Mouse (Mus musculus) MEL (cell line): ENCODE measurements at regions not wholly inside any gene's neighbourhood (a gene's known extent, or its start where the extent isn't known, plus 50 kb on each side); places are given as distances from the start of the nearest gene placed in this dataset.

ENCODE experiments used
- DNase-seq: peaks from one replicate; pipeline ENCODE4 v3.0.0; 2011; ENCODE audit warnings: low read depth, low spot score
- H3K27ac ChIP-seq: 2 replicates; pipeline ENCODE4 v1.5.1; 2012; ENCODE audit warnings: low read depth, mild to moderate bottlenecking, control low read depth, low read length, moderate library complexity; ENCODE audit not compliant: control insufficient read depth
- H3K27me3 ChIP-seq, 2 experiments: fragments of 150-350 bp in 1 of 2; sonication (generic) in 1 of 2; 2 replicates each; pipeline ENCODE4 v1.6.1; 2012; ENCODE audit warnings: low read length in 2 of 2, mild to moderate bottlenecking in 2 of 2, improper control_type of control experiment in 1 of 2, moderate library complexity in 1 of 2; ENCODE audit not compliant: insufficient read depth in 2 of 2, control insufficient read depth in 1 of 2
- H3K36me3 ChIP-seq, 2 experiments: 2 replicates each; pipeline ENCODE4 v1.6.1; 2012 to 2014; ENCODE audit warnings: low read length in 2 of 2, improper control_type of control experiment in 1 of 2, inconsistent platforms in 1 of 2, mild to moderate bottlenecking in 1 of 2; ENCODE audit not compliant: insufficient read depth in 2 of 2, control insufficient read depth in 1 of 2
- H3K4me1 ChIP-seq, 2 experiments: fragments of 150-350 bp in 1 of 2; sonication (generic) in 1 of 2; 2 replicates each; pipeline ENCODE4 v1.6.1; 2012; ENCODE audit warnings: low read length in 2 of 2, improper control_type of control experiment in 1 of 2, mild to moderate bottlenecking in 1 of 2; ENCODE audit not compliant: insufficient read depth in 2 of 2, control insufficient read depth in 1 of 2
- H3K4me3 ChIP-seq, 2 experiments: fragments of 150-350 bp in 1 of 2; sonication (generic) in 1 of 2; 2 replicates each; pipeline ENCODE4 v1.5.1; 2012; ENCODE audit warnings: low read depth in 2 of 2, low read length in 2 of 2, mild to moderate bottlenecking in 2 of 2, moderate library complexity in 2 of 2, control low read depth in 1 of 2, improper control_type of control experiment in 1 of 2; ENCODE audit not compliant: control insufficient read depth in 1 of 2, insufficient read depth in 1 of 2
- H3K79me2 ChIP-seq: 2 replicates; pipeline ENCODE4 v1.6.1; 2012; ENCODE audit warnings: mild to moderate bottlenecking, low read length, moderate library complexity; ENCODE audit not compliant: control insufficient read depth, poor library complexity, insufficient read depth
- H3K9ac ChIP-seq: 2 replicates; pipeline ENCODE4 v1.6.1; 2012; ENCODE audit warnings: low read depth, mild to moderate bottlenecking, control low read depth, low read length, moderate library complexity; ENCODE audit not compliant: control insufficient read depth, poor library complexity, severe bottlenecking
- H3K9me3 ChIP-seq: fragments of 150-350 bp; sonication (generic); replicated peaks from 2 replicates; pipeline ENCODE4 v1.6.1; 2012; ENCODE audit warnings: mild to moderate bottlenecking, low read length, improper control_type of control experiment, moderate library complexity; ENCODE audit not compliant: insufficient read depth
- CHD1 ChIP-seq: IDR thresholded peaks from 2 replicates; pipeline ENCODE4 v1.6.1; 2012; ENCODE audit warnings: low read depth, mild to moderate bottlenecking, inconsistent platforms, low read length, improper control_type of control experiment
- E2F4 ChIP-seq: IDR thresholded peaks from 2 replicates; pipeline ENCODE4 v1.6.1; 2011; ENCODE audit warnings: low read depth, low read length, improper control_type of control experiment, borderline replicate concordance
- ETS1 ChIP-seq: IDR thresholded peaks from 2 replicates; pipeline ENCODE4 v1.6.1; 2012; ENCODE audit warnings: low read depth, mild to moderate bottlenecking, inconsistent platforms, low read length, improper control_type of control experiment, moderate library complexity
- GABPA ChIP-seq: IDR thresholded peaks from 2 replicates; pipeline ENCODE4 v1.6.1; 2012; ENCODE audit warnings: low read depth, mild to moderate bottlenecking, inconsistent platforms, low read length, improper control_type of control experiment, moderate library complexity
- HCFC1 ChIP-seq: IDR thresholded peaks from 2 replicates; pipeline ENCODE4 v1.6.1; 2012; ENCODE audit warnings: low read depth, mild to moderate bottlenecking, inconsistent platforms, low read length, improper control_type of control experiment, moderate library complexity
- KAT2A ChIP-seq: conservative IDR thresholded peaks from 2 replicates; pipeline ENCODE4 v1.6.1; 2012; ENCODE audit warnings: low read depth, low read length, improper control_type of control experiment, inconsistent platforms
- MAFK ChIP-seq: IDR thresholded peaks from 2 replicates; pipeline ENCODE4 v1.6.1; 2011; ENCODE audit warnings: low read depth, mild to moderate bottlenecking, low read length, improper control_type of control experiment, borderline replicate concordance
- MEF2A ChIP-seq: IDR thresholded peaks from 2 replicates; pipeline ENCODE4 v1.6.1; 2014; ENCODE audit warnings: low read depth, mild to moderate bottlenecking, inconsistent platforms, low read length, improper control_type of control experiment; ENCODE audit not compliant: poor library complexity, insufficient replicate concordance, severe bottlenecking; ENCODE audit errors: extremely low read depth
- MXI1 ChIP-seq: IDR thresholded peaks from 2 replicates; pipeline ENCODE4 v1.6.1; 2011; ENCODE audit warnings: mild to moderate bottlenecking, low read depth, low read length, improper control_type of control experiment
- MYB ChIP-seq: IDR thresholded peaks from 2 replicates; pipeline ENCODE4 v1.6.1; 2011; ENCODE audit warnings: mild to moderate bottlenecking, low read depth, low read length, improper control_type of control experiment
- MYC ChIP-seq: IDR thresholded peaks from 2 replicates; pipeline ENCODE4 v1.6.1; 2011; ENCODE audit warnings: low read depth, mild to moderate bottlenecking, low read length, improper control_type of control experiment, moderate library complexity
- NELFE ChIP-seq: IDR thresholded peaks from 2 replicates; pipeline ENCODE4 v1.6.1; 2011; ENCODE audit warnings: low read depth, low read length, improper control_type of control experiment
- POLR2AphosphoS5 ChIP-seq: IDR thresholded peaks from 2 replicates; pipeline ENCODE4 v1.6.1; 2012; ENCODE audit warnings: low read depth, borderline replicate concordance, mild to moderate bottlenecking, inconsistent platforms, low read length, moderate library complexity, mixed read lengths
- RAD21 ChIP-seq: IDR thresholded peaks from 2 replicates; pipeline ENCODE4 v1.6.1; 2011; ENCODE audit warnings: mild to moderate bottlenecking, low read depth, low read length, improper control_type of control experiment
- SIN3A ChIP-seq: IDR thresholded peaks from 2 replicates; pipeline ENCODE4 v1.6.1; 2012; ENCODE audit warnings: low read length, improper control_type of control experiment, inconsistent platforms
- SMC3 ChIP-seq: IDR thresholded peaks from 2 replicates; pipeline ENCODE4 v1.6.1; 2011; ENCODE audit warnings: low read depth, low read length, improper control_type of control experiment
- USF1 ChIP-seq: IDR thresholded peaks from 2 replicates; pipeline ENCODE4 v1.6.1; 2014; ENCODE audit warnings: low read depth, mild to moderate bottlenecking, inconsistent platforms, low read length, improper control_type of control experiment, moderate library complexity
- ZMIZ1 ChIP-seq: IDR thresholded peaks from 2 replicates; pipeline ENCODE4 v1.6.1; 2012; ENCODE audit warnings: low read depth, mild to moderate bottlenecking, inconsistent platforms, low read length, improper control_type of control experiment, moderate library complexity

DNA sequence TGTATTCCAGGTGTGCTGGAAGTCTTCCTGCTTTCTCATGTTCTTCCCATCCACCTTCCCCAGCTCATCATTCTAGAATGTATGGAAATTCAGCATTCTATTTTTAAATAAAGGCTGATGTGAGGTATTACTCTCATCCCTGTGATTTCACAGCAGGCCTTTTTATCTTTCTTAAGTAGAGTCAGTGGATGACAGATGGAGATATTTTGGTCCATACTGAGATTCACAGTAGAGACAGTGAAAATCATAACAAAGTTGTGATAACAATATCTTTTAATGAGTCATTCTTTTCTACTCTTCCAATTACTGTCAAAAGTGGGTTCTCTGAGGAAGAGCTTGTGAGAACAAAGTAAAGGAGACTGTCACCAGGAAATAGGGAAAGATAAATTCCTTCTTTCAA, 132.4 kb downstream of the AI429214 start:
- H3K9me3 ChIP-seq, result no peaks in the 10 kb centered on the region
- no peak overlapping the region for H3K27ac ChIP-seq
- no peaks in the 10 kb centered on the region for H3K27me3 ChIP-seq
- no peak for TF ChIP-seq ZMIZ1
- TF ChIP-seq SMC3, result no peak
- no peak for TF ChIP-seq MYC
- no peak for TF ChIP-seq E2F4
- TF ChIP-seq HCFC1, result no peak
- TF ChIP-seq MXI1, result no peak
- no peak for TF ChIP-seq RAD21
- no peak for TF ChIP-seq USF1
- no peak for TF ChIP-seq MAFK
- no peak for TF ChIP-seq ETS1
- TF ChIP-seq CHD1, result no peak
- no peak for TF ChIP-seq KAT2A
- no peak for TF ChIP-seq NELFE
- TF ChIP-seq MYB, result no peak
- no peak for TF ChIP-seq MEF2A
- no peak for TF ChIP-seq POLR2AphosphoS5
- H3K79me2 ChIP-seq, result no peaks in the 10 kb centered on the region
- no peaks in the 10 kb centered on the region for H3K36me3 ChIP-seq
- H3K9ac ChIP-seq, result no peak overlapping the region
- no peak for DNase-seq
- H3K4me1 ChIP-seq, result no peaks in the 10 kb centered on the region
- no peak overlapping the region for H3K4me3 ChIP-seq

DNA sequence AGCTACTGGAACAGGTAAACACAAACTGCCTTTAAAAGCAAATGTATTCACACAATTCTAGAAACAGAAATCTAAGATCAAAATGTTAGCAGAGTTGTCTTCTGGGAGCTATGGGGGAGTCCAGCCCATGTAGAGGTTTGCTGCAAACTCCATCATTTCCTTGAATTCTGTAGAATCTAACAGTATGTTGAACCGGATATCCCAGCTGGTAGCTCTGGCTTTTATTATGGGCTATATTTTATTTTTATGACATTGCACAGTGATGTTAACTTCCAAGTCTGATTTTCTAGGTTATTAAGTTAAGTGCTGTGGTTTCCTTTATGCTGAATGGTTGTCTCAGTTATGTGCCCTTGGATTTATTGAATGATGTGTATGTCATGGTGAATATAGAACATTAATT, 136.3 kb downstream of the AI429214 start:
- Histone ChIP-seq H3K4me1 (no peaks in the 10 kb centered on the region), H3K79me2 (no peaks in the 10 kb centered on the region), H3K4me3 (no peak overlapping the region), H3K27ac (no peak overlapping the region), H3K9ac (no peak overlapping the region), H3K9me3 (no peaks in the 10 kb centered on the region), H3K36me3 (no peaks in the 10 kb centered on the region), H3K27me3 (no peaks in the 10 kb centered on the region)
- TF ChIP-seq GABPA (no peak), SIN3A (no peak)
- no peak for DNase-seq
